15 mouse cellular contexts compared by ENCODE assay signal in genomic region chr11:121670926-121671325, GRCm38 (mm10).
"Had no signal": no experiment of that assay in that cellular context is flagged by ENCODE, and none has a peak within 500 bp of the region (broad histone marks: within the 10 kb centered on the region; RNA-seq: fewer than 3 reads in every experiment).

No protein-coding gene starts in this region.

- H3K4me2 ChIP-seq: neural tube, embryonic 15.5 days; stomach, embryonic 15.5 days had no signal

- H3K27me3 ChIP-seq: neural tube, embryonic 15.5 days; stomach, embryonic 15.5 days had no signal

- H3K4me1 ChIP-seq: stomach, embryonic 15.5 days had no signal

- DNase-seq: retina, postnatal 1 day; right cerebral cortex, adult 18-20 months; right cerebral cortex, postnatal 14 days; right cerebral cortex, postnatal 25 days; right cerebral cortex, postnatal 4 days; spleen, adult 18-20 months; thymus, adult 18-20 months; thymus, adult 2 months; thymus, postnatal 14 days; thymus, postnatal 25 days; thymus, postnatal 36 days; thymus, postnatal 4 days had no signal

- H3K9ac ChIP-seq: neural tube, embryonic 15.5 days; stomach, embryonic 15.5 days had no signal

- H3K4me3 ChIP-seq: neural tube, embryonic 15.5 days; stomach, embryonic 15.5 days had no signal

- H3K9me3 ChIP-seq: stomach, embryonic 15.5 days had no signal

- H3K27ac ChIP-seq: neural tube, embryonic 15.5 days; stomach, embryonic 15.5 days; stomach, postnatal 0 days had no signal
